Mouse (Mus musculus) ES-E14 (cell line): ENCODE measurements at regions not wholly inside any gene's neighbourhood (a gene's known extent, or its start where the extent isn't known, plus 50 kb on each side); places are given as distances from the start of the nearest gene placed in this dataset.

Experiments
- DNase-seq: peaks from one replicate; pipeline ENCODE4 v3.0.0-alpha.2; 2013; ENCODE audit warnings: low read depth, low spot score
- H3K27ac ChIP-seq: 2 replicates; pipeline ENCODE4 v1.5.1; 2012; ENCODE audit warnings: low read depth, mild to moderate bottlenecking, low read length, moderate library complexity, mixed read lengths; ENCODE audit not compliant: poor library complexity, insufficient read depth, severe bottlenecking
- H3K36me3 ChIP-seq: 2 replicates; pipeline ENCODE4 v1.6.1; 2012; ENCODE audit warnings: mild to moderate bottlenecking, low read length, moderate library complexity, mixed read lengths; ENCODE audit not compliant: control insufficient read depth, poor library complexity, insufficient read depth, severe bottlenecking
- H3K4me1 ChIP-seq, 2 experiments: fragments of 150-350 bp in 1 of 2; sonication (generic) in 1 of 2; 2 replicates each; pipeline ENCODE4 v1.6.1; 2012; ENCODE audit warnings: low read length in 2 of 2, mild to moderate bottlenecking in 1 of 2, mixed read lengths in 1 of 2; ENCODE audit not compliant: control insufficient read depth in 2 of 2, insufficient read depth in 2 of 2, poor library complexity in 1 of 2
- H3K4me3 ChIP-seq, 2 experiments: fragments of 150-350 bp in 1 of 2; sonication (generic) in 1 of 2; 2 replicates each; pipeline ENCODE4 v1.5.1; 2012; ENCODE audit warnings: low read length in 2 of 2, low read depth in 1 of 2, mild to moderate bottlenecking in 1 of 2, mixed read lengths in 1 of 2; ENCODE audit not compliant: insufficient read depth in 1 of 2, poor library complexity in 1 of 2, severe bottlenecking in 1 of 2
- H3K9ac ChIP-seq: 2 replicates; pipeline ENCODE4 v1.6.1; 2012; ENCODE audit warnings: low read depth, mild to moderate bottlenecking, low read length, mixed read lengths; ENCODE audit not compliant: poor library complexity, insufficient read depth, severe bottlenecking
- H3K9me3 ChIP-seq: fragments of 150-350 bp; sonication (generic); 2 replicates; pipeline ENCODE4 v1.6.1; 2012; ENCODE audit warnings: low read depth, mild to moderate bottlenecking, low read length; ENCODE audit not compliant: control insufficient read depth, insufficient read depth
- CHD2 ChIP-seq: IDR thresholded peaks from 2 replicates; pipeline ENCODE4 v1.6.1; 2014; ENCODE audit warnings: mild to moderate bottlenecking, low read depth, low read length, inconsistent platforms
- HCFC1 ChIP-seq: IDR thresholded peaks from 2 replicates; pipeline ENCODE4 v1.6.1; 2012; ENCODE audit warnings: low read length, inconsistent platforms, borderline replicate concordance; ENCODE audit not compliant: insufficient read depth
- MAFK ChIP-seq: IDR thresholded peaks from 2 replicates; pipeline ENCODE4 v1.6.1; 2014; ENCODE audit warnings: mild to moderate bottlenecking, low read depth, low read length, inconsistent platforms; ENCODE audit not compliant: insufficient read depth
- ZC3H11A ChIP-seq: IDR thresholded peaks from 2 replicates; pipeline ENCODE4 v1.6.1; 2012; ENCODE audit warnings: low read depth, mild to moderate bottlenecking, inconsistent platforms, low read length, borderline replicate concordance
- ZNF384 ChIP-seq: IDR thresholded peaks from 2 replicates; pipeline ENCODE4 v1.6.1; 2012; ENCODE audit warnings: low read depth, low read length, inconsistent platforms
- in situ Hi-C, 2 experiments: fragments of 600-800 bp; cut with MboI; formaldehyde crosslinking; loops; one replicate each; pipeline ENCODE4 v1.15.1; 2025; ENCODE audit warnings: low sequenced_read_pairs in 2 of 2, inconsistent platforms in 1 of 2; ENCODE audit not compliant: unreplicated experiment in 2 of 2

- DNase-seq = no peak
- Histone ChIP-seq H3K27ac (no peak overlapping the region), H3K9me3 (no peaks in the 10 kb centered on the region), H3K4me1 (no peaks in the 10 kb centered on the region), H3K9ac (no peak overlapping the region), H3K36me3 (no peaks in the 10 kb centered on the region), H3K4me3 (no peak overlapping the region)
- in situ Hi-C loops = no loop called here
- TF ChIP-seq MAFK = no peak
- TF ChIP-seq ZNF384 = no peak
- no peak for TF ChIP-seq ZC3H11A
- TF ChIP-seq HCFC1 = no peak
- TF ChIP-seq CHD2 = no peak
Measured at GRCm38 (mm10) chr8:126647350-126647749, 53.6 kb upstream of the Irf2bp2 start.

- TF ChIP-seq ZNF384 (no peak), MAFK (no peak), CHD2 (no peak), HCFC1 (no peak), ZC3H11A (no peak)
- Histone ChIP-seq H3K9ac (no peak overlapping the region), H3K4me3 (no peak overlapping the region), H3K4me1 (no peaks in the 10 kb centered on the region), H3K36me3 (no peaks in the 10 kb centered on the region), H3K27ac (no peak overlapping the region), H3K9me3 (no peaks in the 10 kb centered on the region)
- in situ Hi-C loops = no loop called here
- DNase-seq = no peak
Measured at GRCm38 (mm10) chr8:126646604-126647311, 53.0 kb upstream of the Irf2bp2 start.

- no peaks in the 10 kb centered on the region for H3K4me1 ChIP-seq
- no peak overlapping the region for H3K4me3 ChIP-seq
- no peaks in the 10 kb centered on the region for H3K36me3 ChIP-seq
- no peak overlapping the region for H3K27ac ChIP-seq
- no peak for TF ChIP-seq MAFK
- H3K9ac ChIP-seq = no peak overlapping the region
- in situ Hi-C loops = no loop called here
- no peak for DNase-seq
- no peaks in the 10 kb centered on the region for H3K9me3 ChIP-seq
Measured at GRCm38 (mm10) chr8:126644179-126644578, 50.4 kb upstream of the Irf2bp2 start.
